Mouse (Mus musculus) B cell, adult 2 months (primary cell): ENCODE results near the gene Pgrmc2.
A peak's percentile ranks its signal among the peaks of the same experiment; 100 is the strongest.

Experiments
- DNase-seq, 2 experiments: peaks; one replicate each; pipeline ENCODE4 v3.0.0; 2022

Pgrmc2 gene

DNA sequence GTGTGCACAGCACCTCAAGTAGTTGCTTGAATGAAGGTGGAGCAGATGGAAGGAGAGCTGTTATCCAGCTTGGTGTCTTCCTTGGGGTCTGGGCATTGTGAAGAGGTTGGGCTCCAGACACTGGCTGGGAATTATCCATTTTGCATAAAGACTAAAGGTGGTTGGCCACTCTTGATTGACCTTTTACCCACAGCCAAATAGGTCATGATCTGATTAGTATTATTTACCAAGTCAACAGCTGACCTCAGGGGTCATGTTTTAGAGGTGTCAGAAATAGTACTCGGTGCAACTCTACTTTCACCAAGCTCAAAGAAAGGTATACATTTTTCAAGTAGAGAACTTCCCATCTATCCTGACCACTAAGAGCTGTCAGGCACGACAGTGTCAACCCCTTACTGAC is 17.5 kb downstream of the Pgrmc2 start:
- DNase-seq, result no peak

DNA sequence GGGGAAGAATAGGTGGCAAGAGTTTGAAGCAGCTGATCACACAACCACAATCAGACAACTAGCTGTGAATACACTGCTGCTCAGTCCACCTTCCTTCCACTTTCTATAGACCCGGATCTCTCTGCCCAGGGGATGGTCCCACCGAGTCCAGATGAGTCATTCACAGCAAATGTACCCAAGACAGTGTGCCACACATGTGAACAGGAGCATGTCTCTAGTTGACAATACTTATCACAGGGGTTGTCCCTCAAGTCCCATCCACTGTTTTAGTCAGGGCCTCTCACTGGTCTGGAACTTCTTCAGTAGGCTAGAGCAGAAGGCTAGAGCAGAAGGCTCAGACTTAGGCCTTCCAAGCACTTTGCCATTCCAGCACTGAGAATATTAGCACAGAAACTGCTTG is 20.1 kb downstream of the Pgrmc2 start:
- no peak for DNase-seq

DNA sequence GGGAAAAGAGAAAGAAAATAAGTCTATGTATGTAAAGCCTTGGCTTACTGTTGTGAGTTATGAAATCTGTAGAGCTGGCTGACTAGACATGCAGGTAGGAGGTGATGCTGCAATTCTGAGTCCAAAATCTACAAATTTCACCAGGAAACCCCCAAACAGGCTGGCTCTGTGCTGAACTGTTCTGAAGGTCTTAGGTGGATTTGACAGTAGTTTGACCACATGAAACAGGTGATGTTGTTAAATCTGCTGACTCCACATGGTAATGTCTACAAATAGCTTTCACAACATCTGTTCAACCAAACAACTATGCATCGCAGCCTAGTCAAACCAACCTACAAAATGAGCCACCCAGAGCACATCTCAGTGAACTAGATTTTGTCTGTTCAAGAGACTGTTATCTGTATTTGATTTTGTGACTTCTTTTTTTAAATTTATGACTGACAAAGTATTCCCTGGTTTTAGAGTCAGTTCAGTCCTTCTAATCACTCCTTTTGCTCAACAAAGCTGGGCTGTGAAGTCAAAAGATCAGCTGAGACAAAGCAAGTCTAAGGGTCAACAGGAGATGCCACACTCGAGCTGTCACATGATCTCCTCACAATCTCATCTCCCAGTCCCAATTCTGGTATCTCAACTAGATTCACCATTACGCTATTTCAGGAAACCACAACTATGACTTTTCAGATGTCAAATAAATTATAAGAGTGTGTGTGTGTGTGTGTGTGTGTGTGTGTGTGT is 20.8 kb downstream of the Pgrmc2 start:
- DNase-seq, result no peak

- DNase-seq, result no peak
Observed at GRCm38 (mm10) chr3:41059249-41059648, 23.6 kb downstream of the Pgrmc2 start.

- DNase-seq, result no peak
Observed at GRCm38 (mm10) chr3:41058395-41058794, 24.5 kb downstream of the Pgrmc2 start.

DNA sequence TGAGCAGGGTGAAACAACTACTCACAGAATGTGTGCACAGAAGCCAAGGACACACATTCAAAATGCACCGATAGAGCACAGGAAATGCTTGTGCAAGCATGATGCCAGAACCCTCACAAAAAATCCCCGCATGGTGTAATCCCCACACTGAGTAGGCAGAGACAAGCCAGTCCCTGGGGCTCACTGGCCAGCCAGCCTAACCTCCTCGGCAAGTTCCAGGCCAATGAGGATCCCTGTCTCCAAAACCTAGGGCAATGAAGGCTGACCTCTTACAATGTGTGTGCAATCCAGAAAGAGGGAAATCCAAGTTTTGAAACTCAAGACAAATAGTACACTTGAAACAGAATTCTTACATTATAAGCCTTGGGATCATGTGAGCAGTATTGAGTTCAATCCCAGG is 29.5 kb downstream of the Pgrmc2 start:
- DNase-seq, result no peak

GRCm38 (mm10) chr3:41047838-41048237 is 35.0 kb downstream of the Pgrmc2 start:
- no peak for DNase-seq

- DNase-seq, result no peak
Observed at GRCm38 (mm10) chr3:41043756-41044354, 39.0 kb downstream of the Pgrmc2 start.

- DNase-seq, result peak; percentile 11 to 24
Observed at GRCm38 (mm10) chr3:41042195-41042938, 40.5 kb downstream of the Pgrmc2 start.

DNA sequence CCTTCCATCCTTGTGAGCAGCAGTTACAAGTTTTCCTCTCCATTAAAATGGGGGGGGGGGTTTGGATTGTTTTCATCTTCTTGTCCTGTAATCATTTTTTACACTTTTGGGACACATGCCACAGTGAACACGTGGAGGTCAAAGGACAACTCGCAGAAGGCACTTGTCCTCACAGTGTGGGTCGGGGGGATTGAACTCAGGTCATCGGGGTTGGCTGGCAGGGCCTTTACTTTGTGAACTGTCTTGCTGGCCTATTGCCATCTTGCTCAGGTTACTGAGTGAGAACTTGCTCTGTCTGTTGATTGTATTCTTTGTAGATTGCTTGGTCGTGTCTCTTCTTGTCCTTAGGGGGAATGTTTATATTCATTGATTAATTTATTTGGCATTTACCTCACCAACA is 41.6 kb downstream of the Pgrmc2 start:
- DNase-seq, result no peak

DNA sequence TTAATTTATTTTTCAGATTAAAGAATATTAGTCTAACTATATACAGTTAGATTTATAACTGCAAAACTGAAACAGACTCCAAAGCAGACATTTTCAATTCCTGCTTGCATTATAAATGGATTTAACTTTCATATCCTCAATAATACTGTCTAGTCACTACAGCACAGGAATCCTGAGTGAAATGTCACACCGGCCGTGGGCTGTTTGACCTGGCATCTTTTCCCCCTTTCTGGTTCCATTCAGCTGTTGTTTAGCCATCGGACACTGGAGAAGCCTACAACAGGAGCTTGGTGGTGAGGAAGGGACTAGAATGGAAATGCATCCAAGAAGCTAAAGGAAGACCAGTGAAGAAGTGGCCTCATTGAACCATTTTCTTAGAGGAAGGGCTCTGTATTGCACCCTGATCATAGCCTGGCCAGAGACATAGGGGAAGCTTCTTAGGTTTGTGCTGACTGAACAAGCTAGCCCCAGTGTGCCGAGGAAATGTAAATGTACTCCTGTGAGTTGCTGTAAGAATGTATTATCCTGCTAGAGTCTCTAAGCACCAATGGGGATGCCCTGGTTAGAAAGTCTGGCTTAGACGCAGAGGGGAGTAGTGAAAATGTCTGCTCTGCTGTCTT is 44.4 kb downstream of the Pgrmc2 start:
- DNase-seq, result no peak

- DNase-seq, result no peak
Observed at GRCm38 (mm10) chr3:41031286-41032210, 51.3 kb downstream of the Pgrmc2 start.

GRCm38 (mm10) chr3:41030705-41031104 is 52.1 kb downstream of the Pgrmc2 start:
- DNase-seq, result no peak

- DNase-seq, result no peak
Observed at GRCm38 (mm10) chr3:41021980-41022379, 60.9 kb downstream of the Pgrmc2 start.

GRCm38 (mm10) chr3:41020687-41021086 is 62.2 kb downstream of the Pgrmc2 start:
- no peak for DNase-seq

- no peak for DNase-seq
Observed at GRCm38 (mm10) chr3:41018022-41018608, 64.7 kb downstream of the Pgrmc2 start.
